Mouse (Mus musculus) urinary bladder, postnatal 36 days (tissue): ENCODE measurements around the gene Celf2.

Experiments
- DNase-seq, 2 experiments: peaks; one replicate each; pipeline ENCODE4 v3.0.0; 2022; ENCODE audit warnings: low spot score in 2 of 2, mixed read lengths in 1 of 2

The Celf2 gene

DNA sequence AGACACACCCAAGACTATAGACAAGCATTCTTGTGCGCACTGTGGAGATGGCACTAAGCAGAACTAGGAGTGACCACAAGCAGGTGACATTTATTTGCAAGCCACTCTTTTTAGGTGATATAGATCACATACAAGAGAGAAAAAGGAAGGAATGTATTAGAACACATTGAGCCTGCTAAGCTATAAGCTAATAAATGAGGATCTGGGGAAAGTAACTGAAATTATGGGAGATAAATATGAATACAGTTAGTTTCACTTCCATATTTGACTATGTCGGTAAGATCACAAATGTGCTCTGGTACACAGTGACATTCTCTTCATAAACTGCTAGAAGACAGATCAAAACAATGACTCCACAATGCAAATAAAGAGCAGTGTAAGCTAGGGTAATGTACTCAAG, 952.5 kb downstream of the Celf2 start:
- no peak for DNase-seq

DNA sequence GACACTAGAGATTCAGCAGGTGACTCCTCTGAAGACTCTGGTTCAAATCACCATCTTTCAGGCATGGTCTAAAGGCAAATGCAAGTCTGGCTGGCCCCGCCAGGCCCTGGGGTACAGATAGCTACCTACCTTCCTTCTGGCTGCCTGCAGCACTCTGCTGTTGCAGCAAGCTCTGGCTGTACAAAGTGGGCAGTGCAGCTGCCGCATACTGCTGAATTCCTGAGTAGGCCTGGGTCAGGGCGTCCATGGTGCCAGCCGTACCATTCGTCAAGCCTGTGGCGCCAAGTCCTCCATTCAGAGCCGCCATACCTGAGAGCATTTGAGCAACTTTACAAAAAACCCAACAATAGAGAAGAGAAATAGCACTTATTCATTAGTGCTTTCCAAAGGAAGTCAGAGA, 955.7 kb downstream of the Celf2 start:
- DNase-seq: no peak

DNA sequence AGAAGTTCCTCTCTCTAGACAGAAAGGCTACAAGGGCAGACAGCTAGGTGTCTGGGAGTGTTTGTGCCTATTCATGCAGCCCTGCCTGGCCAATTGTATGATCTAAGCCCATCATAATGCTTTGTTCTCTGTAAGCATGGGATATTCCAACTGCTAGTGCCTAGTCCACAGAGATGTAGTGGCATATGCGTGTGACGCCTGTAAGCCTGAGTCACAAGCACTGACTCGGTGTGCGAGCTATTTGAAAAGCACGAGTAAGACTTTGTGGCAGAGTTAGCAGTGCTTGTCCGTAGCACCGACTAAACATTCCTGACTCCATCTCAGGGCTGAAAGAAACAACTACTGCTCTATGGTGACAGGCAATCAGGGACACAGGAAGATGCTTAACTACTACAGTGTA, 960.1 kb downstream of the Celf2 start:
- no peak for DNase-seq

DNA sequence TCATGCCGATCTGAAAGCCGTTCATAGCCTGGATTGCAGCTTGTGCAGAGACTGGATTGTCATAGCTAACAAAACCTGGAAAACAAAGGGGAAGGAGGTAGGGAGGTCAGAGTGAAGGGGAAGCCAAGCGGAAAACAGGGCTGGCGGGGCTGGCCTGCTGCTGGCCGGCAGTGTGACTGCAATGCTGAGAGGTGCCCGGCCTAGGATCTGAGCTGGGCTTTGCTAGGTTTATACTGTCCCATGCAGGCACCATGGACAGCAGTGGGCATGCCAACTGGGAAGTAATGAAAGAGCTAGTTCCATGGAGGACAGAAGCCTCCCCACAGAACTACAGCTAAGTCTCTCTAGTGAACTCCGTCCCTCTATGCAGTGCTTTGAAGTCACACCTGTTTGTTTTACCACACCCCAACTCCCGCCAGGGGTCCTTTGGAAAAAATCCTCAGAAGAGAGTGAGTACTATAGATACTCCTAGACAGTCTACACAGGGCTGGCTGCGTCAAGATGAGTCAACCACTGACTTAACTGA, 962.2 kb downstream of the Celf2 start:
- no peak for DNase-seq

DNA sequence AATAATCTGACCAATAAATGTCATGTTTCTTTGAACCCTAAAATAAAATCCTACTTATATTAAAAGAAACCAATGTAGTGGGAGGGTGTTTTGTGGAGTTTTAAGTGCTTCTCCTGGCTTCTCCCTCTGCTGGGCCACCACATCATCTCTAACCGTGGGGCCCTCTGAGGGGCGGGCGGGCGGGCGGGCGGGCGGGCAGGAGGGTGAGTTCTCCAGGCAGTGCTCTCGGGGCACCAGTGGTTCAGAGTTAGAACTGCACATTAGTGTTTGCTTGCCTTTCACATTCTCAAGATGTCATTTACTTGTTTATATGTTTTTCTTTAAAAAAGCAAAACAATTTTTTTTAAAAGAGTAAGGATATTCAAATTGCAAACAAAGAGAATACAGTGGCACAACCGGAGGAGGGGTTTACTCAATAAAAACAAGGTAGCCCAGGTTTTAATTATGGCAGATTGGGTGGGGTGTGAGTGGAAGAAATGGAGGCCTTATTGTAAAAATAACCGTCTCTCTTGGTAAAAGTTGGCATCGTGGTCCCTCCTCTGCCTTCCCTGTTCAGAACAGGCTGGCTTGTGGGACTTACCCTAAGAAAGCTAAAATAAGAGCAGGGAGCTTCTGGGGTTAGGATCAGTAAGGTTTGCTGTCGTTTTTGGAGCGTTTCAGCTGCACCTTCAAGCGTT, 962.8 kb downstream of the Celf2 start:
- no peak for DNase-seq

DNA sequence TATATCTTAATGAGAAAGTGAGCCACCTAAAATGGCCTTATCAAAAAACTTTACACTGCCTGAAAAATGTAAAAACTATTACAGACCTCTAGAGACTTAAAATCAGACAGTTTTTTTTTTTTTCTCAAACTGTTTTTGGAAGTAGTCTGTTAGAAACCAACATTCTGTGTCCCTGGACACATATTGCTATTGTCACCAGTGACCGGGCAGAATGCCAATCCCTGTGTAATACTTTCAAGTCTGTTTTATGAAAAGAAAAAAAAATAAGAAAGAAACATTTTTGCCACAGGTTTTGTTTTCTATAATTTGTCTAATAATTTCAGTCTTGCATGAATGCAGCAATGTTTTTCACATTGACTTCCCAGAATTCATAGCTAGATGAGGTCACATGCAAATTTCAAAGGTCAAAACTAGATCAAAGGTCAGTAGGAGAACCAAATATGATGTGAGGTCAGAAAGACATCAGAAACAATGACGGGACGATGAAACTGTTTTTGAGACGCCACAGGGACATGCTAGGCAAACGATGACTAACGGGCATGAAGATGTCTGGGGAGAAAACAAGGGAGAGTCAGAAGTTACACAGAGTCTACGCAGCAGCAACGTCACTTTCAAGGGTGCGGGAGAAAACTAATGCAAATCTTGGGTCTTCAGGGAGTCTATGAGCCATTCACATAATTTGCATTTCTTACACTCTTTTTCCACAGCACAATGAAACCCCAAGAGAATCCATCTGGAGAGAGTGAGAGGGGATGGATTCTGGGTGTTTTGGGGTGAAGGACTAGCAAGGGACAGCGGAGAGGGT, 964.0 kb downstream of the Celf2 start:
- DNase-seq: no peak

DNA sequence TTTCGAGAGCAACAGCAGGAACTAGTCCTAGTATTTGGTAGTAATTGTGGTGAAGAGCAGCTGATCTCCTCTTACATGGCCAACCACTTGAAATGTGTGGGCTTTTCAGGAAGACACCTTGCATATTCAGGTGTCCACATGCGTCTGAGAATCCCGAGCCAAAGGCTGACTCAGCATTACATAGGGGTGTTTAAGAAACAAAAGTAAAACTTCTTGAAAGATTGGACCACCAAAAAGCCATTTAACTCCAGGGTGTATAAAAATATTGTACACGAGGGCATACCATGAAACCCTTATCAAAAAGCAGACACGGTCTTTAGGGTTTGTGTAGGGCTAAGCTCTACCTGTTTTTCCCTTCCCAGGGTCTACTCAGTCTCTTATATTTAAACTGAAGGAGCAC, 965.7 kb downstream of the Celf2 start:
- no peak for DNase-seq

DNA sequence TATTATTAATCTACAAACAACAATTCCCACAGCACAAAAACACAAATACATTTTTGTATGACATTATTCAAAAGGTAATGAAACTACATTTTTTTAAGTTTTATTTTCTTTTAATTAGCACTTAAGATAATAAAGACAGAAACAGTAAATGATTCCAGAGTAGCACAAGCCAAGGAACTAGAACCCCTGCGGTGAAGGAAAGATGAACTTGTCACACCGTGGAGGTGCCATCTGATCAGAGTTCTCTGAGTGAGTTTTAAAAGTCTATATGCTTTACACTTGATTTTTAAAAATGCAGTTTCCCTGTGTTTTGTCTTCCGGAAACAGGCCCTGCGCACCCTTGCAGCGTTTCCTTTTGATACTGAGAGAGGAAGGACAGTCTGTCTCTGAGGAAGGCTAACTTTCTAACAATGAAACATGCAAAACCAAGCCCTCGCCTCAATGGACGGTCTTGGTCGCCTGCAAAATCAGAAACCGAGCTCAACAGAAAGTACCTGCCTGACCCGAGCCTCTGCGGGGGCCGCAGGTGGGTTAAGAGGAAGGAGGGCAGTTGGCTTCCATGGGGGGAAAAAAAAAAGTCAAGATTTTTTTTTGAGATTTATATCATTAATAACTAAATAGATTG, 966.7 kb downstream of the Celf2 start:
- DNase-seq: no peak

DNA sequence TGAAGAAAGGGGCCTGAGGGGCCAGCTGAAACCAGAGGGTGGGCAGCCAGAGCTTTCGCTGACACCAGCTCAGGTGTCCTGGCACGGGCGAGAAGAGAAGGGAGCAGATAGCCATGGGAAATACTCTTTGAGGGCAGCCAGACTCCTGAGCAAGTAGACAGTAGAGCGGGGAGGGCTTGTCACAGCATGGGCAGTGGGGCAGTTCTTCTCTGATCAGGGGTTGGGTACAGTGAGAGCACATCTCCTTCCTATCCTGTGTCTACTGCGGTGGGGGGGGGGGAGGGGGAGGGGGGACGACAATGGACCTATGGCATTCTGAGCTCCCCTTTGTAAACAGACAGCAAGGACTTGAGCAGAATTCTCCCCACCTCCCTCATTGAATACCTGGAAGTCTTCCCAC, 968.5 kb downstream of the Celf2 start:
- DNase-seq: no peak

DNA sequence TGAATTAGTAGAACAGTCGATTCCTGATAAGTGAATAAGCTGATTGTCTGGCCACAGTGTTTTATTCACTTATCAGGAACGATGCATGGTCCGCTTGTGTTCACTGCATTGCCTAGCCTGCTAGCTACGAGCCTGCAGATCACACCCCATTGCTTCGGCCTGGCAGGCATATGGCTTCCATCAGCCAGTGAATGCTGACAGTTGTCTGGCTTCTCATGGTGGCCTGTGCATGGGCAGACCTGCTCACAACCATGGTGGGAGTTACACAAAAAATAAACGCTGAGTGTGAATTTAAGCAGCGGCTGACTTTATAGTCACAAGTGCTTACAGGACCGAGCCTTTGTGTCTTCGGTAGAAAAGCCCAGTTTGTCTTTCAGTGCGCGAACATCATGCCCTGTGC, 969.3 kb downstream of the Celf2 start:
- no peak for DNase-seq

DNA sequence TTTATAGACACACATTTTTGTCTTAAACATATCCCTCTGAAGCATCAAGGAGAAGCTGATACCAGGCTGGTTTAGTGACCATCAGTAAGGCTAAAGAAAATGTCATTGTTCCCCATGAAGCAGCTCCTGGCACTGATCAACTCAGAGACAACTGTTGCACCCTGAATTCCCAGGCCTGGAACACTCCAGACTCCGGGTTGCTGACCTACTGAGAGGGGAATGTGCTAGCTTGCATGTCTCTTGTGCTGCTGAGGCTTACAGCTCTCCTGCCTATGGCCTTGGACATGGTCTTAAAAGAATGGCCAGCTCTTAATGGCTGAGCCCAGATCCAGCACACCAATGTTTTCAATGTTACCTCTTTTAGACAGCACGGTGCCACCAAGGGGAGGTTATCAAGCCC, 970.9 kb downstream of the Celf2 start:
- DNase-seq: no peak

DNA sequence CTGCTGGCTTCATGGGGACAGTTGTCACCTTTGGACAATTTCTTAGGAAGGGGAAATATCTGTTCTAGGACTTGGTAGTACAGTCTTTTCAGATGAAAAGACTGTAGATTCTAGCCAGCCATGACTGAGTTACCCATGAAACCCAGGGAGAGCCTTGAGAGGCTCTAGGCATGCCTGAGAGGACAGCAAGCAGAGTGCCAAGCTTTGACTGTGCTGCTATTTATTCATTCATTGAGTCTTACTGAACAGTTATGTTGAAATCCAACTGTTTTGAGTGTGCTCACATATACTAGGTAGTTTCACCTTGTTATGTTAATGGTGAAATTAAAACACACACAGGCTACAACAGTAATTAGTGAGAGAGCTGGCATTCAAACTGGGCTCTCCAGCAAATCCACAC, 971.3 kb downstream of the Celf2 start:
- no peak for DNase-seq

DNA sequence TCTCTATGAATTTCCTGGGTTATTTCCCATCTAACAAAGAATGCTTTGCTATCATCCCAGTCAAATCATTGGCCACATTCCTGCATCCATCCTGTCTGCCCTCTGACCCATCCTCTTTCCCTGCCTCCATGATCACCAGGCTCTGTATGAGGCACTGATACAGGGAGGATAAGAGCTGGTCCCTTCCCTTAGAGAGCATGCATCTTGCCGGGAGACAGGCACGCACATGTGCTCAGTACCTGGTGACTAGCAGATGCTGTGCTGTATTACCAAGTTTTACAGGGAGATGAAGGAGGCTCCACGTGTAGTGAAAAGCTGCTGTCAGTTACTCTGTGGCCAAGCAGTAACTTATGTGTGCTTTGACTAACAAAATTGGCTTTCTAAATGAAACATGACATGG, 972.0 kb downstream of the Celf2 start:
- DNase-seq: no peak

DNA sequence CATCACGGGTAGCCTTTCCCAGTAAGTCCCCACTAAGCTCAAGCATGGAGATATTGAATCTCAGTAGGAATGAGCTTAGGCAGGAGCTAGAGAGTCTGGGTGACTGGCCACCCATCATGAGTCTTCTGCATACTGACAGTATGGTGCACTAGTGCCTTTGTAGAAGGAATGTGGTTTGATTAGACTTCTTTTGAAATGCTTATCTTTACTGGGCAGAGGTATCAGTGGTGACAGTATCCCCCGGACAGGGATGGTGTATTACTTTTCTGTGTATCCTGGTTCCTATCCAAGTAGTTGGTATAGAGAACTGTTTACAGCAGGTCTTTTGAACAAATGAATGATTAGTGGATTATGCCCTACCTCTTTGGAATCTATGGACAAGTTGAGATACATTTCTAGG, 973.0 kb downstream of the Celf2 start:
- no peak for DNase-seq

DNA sequence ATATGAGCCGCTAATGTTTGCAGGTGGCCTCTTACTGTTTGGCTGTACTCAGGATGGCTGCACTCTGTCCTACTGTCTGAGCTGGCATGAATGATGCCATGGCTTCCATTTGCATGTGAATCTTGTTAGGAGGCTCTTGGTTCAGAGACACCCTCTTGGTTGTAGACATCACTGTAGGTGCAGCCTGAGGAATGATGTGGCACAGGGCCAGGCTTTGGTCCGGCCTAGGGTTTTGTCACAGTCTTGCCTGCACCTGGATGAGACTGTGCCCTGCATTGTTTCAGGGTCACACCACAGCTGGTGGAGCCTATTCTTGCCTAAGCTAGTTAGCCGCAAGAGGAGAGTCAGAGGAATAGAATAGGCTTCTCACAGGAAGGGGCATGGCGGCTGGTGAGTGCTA, 977.0 kb downstream of the Celf2 start:
- DNase-seq: no peak

DNA sequence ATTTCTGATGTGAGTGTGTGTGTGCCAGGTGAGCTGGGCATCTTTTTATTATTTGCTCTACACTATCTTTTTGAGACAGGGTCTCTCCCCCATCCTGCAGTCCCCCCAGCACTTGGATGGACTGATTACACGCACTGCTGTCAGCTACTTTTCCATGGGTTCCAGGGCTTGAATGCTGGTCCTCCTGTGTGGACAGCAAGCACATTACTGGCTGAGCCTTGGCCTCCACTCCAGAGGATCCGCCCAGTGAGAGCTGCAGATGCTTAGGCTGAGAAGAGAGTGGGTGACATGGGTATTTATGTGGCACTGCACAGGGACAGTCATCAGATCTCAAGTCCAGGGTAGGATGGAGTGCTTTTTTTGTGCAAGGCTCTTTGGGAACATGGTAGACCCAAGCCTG, 981.3 kb downstream of the Celf2 start:
- no peak for DNase-seq

DNA sequence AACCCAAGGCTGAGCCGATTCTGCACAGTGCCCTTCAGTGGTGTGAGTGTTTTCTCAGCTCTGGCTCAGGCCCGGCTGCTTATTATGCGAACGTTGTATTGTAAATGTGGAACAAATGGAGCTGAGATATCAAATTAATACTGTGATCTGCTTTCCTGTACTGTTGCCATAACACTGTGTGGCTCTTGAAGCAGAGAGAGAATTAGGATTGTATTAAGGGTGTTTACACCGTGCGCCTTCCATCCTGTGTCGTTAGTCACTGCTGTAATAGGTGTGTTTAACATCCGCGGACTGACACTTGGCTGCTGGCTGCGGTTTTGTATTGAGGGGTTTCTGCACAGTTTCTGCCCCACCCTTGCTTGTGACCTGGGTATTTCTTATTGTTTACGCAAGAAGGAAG, 982.5 kb downstream of the Celf2 start:
- no peak for DNase-seq

DNA sequence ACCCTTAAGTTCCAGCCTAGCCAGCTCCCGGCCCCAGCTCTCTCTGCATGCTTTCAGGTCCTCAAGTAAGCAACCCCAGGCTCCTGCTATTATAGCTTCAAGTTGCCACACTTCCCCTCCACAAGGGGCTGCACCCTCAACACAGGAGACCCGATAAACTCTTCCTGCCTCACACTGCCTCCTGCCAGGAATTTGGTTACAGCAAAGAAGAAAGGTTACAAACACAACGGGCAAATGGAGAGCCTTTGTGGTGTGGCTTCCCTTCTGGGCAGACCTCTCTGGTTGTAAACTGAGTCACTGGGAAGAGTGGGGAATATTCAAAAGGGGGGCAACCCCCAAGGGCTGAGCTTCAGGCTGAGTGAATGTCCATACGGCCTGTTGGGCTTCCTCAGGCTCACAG, 983.1 kb downstream of the Celf2 start:
- DNase-seq: no peak

DNA sequence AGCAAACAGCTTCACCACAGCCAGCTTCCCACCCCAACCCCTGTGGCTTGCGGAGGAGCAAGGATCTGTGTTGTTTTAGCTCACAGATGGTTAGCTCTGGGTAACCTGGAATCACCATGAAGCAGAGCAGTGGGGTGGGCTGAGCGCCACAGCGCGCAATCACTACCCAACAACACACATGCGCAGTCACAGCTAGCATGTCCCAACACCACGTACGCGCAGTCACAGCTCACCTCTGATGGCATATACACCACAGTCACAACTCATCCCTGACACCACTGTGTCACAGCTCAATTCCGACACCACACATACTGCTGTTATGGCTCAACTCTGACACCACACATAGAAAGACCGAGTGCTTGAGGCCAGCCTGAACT, 985.5 kb downstream of the Celf2 start:
- DNase-seq: no peak

DNA sequence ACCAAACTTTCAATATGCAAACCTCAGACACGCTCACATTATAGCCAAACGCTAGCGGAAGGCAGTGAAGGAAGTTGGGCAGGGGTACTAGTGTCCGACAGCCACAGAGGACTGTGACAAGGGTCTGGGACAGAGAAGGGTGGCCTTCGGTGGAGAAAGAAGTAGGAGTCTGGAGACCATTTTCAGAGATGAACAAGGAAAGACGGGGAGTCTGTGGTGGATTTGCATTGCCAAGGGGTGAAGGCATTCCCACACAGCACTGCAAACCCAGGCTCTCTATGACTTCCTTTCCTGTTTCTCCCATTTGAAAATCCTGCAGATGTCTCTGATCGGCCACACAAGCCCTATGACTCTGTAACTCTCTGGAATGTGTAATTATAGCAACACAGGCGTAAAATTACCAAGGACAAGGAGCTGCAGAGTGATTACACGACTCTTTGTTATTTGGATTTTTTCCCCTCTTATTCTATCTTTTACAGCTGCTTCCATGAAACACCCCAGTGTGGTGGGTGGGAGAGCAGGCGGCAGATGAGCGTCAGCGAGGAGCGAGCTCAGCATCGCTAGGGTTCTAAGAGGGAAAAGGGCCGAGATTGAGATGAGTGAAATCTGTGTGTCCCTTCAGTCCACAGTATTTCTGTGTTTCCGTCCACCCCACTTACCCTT, 986.0 kb downstream of the Celf2 start:
- no peak for DNase-seq

DNA sequence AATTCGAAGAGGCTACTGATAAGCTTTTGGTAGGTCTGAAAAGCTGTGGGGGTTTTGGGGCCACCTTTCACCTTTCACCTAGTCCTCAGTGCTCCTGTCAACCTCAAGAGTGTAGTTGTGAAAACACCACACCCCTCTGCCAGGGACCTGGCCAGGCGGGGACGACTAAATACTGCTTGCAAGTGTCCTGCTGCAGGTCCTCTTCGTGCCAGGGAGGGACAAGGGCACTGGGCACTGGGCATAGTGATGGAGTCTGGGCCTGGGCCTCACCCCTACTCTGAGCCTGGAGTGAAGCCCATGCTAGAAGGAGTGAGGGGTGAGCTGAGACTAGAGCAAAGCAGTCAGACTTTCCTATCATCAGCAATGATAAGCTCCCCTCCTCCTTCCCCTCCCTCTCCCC, 987.0 kb downstream of the Celf2 start:
- DNase-seq: no peak

DNA sequence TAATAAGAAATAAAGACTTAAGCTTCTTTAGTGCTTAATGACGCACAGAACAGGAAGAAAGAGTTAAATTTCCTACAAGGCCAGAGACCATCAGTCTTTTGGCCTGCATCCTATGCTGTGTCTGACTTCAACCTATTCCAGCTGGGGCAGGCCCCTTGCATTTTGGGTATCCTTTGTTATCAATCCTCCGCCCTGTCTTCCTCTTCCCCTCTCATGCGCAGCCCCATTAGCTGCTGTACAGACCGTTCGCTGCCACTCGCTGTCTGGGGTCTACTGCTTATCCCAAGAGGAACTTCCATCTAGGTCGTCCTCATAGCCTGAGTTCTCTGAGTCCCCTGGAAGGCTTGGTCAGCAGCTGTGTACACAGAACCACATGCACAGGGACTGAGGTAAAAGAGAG, 996.2 kb downstream of the Celf2 start:
- no peak for DNase-seq
